Mouse (Mus musculus): Measurements from ENCODE around the gene Mybpc2. TPM values are rescaled to one million over a fixed set of nuclear protein-coding genes. Genes with fewer than 3 reads are reported as not detected.

Mybpc2 gene
- polyA plus RNA-seq, 1 experiment from 2014 or later: 0.11 TPM

DNA sequence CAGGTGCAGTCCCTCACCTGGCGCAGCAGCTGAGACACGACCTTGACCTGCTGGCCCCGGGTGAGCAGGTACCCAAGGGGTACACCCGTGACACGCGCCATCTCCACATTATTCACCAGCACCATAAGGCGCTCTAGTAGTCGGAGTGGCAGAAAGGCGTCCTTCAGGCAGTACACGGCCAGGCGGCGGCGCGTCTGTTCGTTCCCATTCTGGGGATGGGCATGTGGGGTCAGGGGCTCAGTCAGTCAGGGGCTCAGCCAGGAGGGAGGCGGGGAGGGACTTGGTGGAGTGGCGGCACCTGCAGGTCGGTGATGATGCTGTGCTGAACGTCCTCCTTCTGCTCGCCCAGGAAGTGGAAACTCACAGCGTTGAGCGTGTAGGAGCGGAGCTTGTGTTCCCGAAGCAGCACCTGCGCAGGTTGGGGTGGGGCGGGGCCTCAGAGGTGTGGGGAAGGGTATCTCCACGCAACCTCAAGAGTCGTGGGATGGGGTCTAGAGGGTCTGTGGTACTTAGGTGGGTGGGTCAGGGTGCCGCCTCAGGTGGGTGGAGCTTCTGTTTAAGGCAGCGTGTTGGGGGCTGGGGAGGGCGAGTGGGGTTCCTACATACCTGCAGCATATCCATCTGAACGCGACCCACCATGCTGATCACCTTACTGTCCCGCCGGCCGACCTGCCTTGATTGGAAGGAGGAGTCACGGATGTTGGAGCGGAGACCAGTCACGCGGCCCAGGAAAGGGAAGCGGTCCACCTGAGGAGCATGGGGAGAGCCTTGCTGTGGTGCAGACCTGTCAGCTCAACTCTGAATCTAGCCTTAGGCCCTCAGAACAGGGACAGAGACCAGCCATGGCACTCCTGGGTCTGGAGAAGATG, 14.5 kb upstream of the Mybpc2 start:
- Histone ChIP-seq H3K27me3 (ENCODE audit: low read depth, poor library complexity, severe bottlenecking) (no peaks in the 10 kb centered on the region), H3K4me1 (0 out of 2 replicates have a peak, but pooled peaks cover 3% of the 10 kb centered on the region), H3K9me3 (replicated peaks) (no peaks in the 10 kb centered on the region), H3K4me3 (no peak overlapping the region; the same call in 1 of the 2 replicates), H3K27ac (no peak overlapping the region), H3K36me3 (peaks cover 100% of the 10 kb centered on the region)
- no peak for DNase-seq (ENCODE audit: low spot score)
- WGBS: 91% methylated on average over 41 of the region's 41 CpGs

DNA sequence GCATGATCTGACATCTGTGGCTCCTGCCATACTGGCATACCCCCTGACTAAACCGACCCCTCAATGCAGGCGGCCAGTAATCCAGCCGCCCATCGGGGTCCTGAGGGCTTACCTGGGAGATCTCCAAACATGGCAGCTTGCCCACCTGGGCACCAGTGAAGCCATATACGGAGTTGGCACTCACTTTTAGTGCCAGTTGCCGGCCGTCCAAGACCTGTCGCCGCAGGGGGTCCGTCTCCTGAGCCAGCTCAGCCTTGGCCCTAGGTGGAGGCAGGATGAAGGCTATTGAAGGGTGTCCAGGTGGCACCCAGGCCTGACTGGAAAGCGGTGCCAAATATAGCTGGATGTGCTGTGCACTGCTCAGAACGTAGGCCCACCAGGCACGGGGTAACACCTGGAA, 13.0 kb upstream of the Mybpc2 start:
- Histone ChIP-seq H3K4me3 (no peak overlapping the region), H3K36me3 (peaks cover 100% of the 10 kb centered on the region), H3K9me3 (replicated peaks) (no peaks in the 10 kb centered on the region), H3K27ac (no peak overlapping the region), H3K4me1 (0 out of 2 replicates have a peak, but pooled peaks cover 3% of the 10 kb centered on the region), H3K27me3 (ENCODE audit: low read depth, poor library complexity, severe bottlenecking) (no peaks in the 10 kb centered on the region)
- 89% methylated on average over 13 of the region's 13 CpGs for WGBS
- DNase-seq (ENCODE audit: low spot score): no peak

DNA sequence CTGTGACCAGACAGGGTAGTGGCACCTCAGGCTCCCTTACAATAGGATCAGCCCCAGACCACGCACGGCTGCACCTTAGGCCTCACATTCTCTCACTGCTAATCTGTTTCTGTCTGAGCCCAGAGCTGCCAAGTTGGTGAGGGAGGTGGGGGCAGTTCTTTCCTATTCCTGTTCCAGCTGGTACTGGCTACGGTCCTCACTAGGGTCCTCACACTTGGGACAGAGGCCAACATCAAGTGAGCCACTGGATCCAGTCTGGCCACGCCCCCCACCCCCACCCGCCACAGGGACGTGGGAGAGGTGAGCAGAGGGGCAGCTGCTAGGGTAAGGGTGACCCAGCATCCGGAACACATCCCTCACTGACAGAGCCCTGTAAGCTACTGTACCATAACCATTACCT, 12.6 kb upstream of the Mybpc2 start:
- H3K27ac ChIP-seq: no peak overlapping the region
- 0 out of 2 replicates have a peak, but pooled peaks cover 3% of the 10 kb centered on the region for H3K4me1 ChIP-seq
- H3K4me3 ChIP-seq: no peak overlapping the region
- DNase-seq (ENCODE audit: low spot score): no peak
- 82% methylated on average over 7 of the region's 7 CpGs for WGBS
- H3K9me3 ChIP-seq (replicated peaks): no peaks in the 10 kb centered on the region
- peaks cover 100% of the 10 kb centered on the region for H3K36me3 ChIP-seq
- no peaks in the 10 kb centered on the region for H3K27me3 ChIP-seq (ENCODE audit: low read depth, poor library complexity, severe bottlenecking)

DNA sequence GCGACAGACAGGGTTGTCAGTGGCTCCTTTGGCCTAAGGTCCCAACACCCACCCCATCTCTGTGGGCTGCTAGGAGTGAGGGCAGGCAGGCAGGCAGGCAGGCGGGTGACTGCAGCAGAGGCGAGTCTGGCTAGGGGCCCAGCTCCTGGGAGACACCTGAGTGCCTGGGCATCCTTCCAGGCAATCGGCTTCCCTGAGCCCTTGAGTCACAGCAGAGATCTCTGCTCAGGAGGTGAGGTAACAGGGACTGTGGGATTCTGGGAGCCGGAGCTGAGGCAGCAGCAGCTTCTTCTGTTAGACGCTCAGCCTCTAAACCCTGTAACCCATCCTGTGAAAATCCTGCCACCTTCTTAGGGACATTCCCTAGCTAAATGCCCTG, 12.1 kb upstream of the Mybpc2 start:
- no peaks in the 10 kb centered on the region for H3K27me3 ChIP-seq (ENCODE audit: low read depth, poor library complexity, severe bottlenecking)
- no peak for DNase-seq (ENCODE audit: low spot score)
- no peaks in the 10 kb centered on the region for H3K9me3 ChIP-seq (replicated peaks)
- 95% methylated on average over 6 of the region's 6 CpGs for WGBS
- H3K4me3 ChIP-seq: no peak overlapping the region
- H3K4me1 ChIP-seq: 0 out of 2 replicates have a peak, but pooled peaks cover 3% of the 10 kb centered on the region
- H3K36me3 ChIP-seq: peaks cover 97% of the 10 kb centered on the region
- H3K27ac ChIP-seq: no peak overlapping the region

DNA sequence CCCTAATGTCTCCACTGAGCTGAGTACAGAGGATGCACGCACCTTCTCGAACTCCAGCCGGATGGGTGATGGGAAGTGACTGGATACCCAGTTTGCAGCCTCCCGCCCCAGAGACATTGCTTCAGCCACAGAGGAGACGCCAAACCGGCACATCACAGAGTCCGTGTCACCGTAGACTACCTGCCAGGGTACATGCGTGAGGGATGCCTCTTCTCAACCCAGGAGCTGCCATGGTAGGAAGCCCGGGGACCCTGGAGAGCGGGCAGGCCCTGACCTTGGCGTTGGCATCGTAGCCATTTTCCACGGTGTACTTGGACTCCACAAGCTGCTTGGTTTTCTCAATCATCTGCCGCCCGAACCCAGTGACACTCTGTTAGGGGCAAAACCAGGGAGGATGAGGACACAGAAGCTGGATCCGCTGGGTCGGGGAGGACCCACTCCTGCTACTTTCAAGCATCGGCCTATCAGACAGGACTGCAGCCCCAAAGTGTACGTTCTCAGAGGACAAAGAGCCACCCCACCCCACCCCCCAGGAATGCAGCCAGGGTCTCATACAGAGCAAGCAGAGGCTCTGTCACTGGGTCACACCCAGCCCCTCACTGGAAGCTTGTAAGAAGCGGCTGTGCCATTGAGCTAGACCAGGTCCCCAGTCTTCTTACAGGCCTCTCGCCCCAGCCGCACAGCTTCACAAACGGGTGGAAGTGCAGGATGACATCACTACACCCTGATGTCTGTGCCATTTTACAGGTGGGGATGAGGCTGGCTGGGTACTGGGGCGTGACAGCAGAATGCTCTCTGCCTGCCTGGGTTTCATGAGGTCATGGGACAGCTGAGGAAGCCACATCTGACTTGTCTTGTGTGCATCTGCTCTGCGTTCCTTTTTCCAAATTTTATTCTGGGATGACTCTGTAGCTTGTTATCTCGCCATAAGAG, 11.5 kb upstream of the Mybpc2 start:
- Histone ChIP-seq H3K4me3 (no peak overlapping the region), H3K27ac (no peak overlapping the region), H3K27me3 (ENCODE audit: low read depth, poor library complexity, severe bottlenecking) (no peaks in the 10 kb centered on the region), H3K9me3 (replicated peaks) (no peaks in the 10 kb centered on the region), H3K4me1 (peaks cover 6% of the 10 kb centered on the region), H3K36me3 (peaks cover 91% of the 10 kb centered on the region)
- DNase-seq (ENCODE audit: low spot score): no peak
- 95% methylated on average over 27 of the region's 27 CpGs for WGBS

DNA sequence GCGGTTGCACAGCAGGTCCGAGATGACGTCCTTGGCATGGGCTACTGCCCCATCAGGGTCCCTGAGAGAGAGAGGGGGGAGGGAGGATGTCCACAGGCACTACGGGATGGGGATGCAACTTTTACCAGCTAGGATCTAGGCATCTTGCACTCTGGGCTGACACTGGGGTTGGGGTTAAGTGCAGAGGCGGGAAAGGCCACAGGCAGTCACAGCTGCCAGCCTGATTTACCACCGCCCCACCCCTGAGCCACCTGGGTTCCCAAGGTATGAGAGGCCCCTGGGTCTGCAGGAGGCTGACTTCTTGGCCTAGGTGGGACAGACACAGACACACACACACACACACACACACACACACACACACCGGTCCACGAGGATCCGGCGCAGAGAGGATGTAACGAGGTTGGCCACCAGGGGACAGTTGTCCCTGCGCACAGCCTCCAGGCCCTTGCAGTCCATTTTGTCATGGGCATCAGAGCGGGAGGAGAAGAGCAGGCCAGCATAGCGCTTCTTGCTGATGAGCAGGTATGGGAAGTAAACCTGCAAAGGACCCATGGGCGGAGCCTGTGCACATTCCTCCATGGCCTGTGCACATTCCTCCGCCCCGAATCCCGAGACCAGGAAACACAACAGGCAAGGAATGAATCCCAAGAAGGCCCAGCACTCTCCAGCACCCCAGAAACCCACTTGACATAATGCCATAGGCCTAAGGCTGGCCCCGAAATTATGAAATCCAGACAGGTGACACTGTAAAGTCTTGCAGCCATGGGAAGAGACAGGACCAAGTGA, 10.4 kb upstream of the Mybpc2 start:
- Histone ChIP-seq H3K27ac (no peak overlapping the region), H3K4me3 (no peak overlapping the region), H3K9me3 (replicated peaks) (no peaks in the 10 kb centered on the region), H3K4me1 (peaks cover 6% of the 10 kb centered on the region), H3K27me3 (ENCODE audit: low read depth, poor library complexity, severe bottlenecking) (peaks cover 4% of the 10 kb centered on the region; the same call in 1 of the 2 replicates), H3K36me3 (peaks cover 80% of the 10 kb centered on the region)
- no peak for DNase-seq (ENCODE audit: low spot score)
- 87% methylated on average over 19 of the region's 19 CpGs for WGBS

DNA sequence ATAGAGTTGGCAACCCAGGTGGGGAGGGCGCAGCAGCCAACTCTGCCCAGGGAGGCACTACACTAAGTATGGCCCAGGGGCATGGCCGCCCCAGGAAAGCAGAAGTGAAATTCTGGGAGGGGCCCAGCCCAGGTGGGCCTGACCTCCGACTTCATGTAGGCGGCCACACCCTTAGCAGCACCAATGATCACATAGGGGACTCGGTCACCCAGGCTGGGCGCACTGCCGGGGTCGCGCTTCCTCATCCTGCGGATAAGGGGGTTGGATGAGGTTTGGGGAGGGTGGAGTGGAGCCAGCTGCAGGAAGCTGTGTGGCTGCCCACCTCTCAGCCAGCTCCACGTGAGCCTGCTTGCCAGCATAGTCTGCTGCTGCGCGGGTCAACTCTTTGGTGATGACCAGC, 9.8 kb upstream of the Mybpc2 start:
- Histone ChIP-seq H3K36me3 (peaks cover 74% of the 10 kb centered on the region), H3K27me3 (ENCODE audit: low read depth, poor library complexity, severe bottlenecking) (peaks cover 10% of the 10 kb centered on the region; the same call in 1 of the 2 replicates)

DNA sequence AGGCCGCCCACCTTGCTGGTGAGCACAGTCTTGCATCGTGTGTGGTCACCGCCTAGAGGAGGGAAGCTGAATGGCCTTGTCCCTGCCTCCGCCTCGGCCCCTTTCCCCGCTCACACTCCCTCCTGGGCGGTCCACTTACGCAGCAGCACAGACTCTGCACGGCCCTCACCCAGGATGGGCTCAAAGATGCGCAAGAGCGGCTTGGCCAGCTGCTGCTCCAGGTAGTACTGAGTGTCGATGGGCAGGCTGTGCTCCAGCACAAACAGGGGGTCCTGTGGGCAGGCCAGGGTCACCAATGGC, 9.2 kb upstream of the Mybpc2 start:
- no peak for DNase-seq (ENCODE audit: low spot score)
- Histone ChIP-seq H3K9me3 (replicated peaks) (no peaks in the 10 kb centered on the region), H3K4me3 (no peak overlapping the region), H3K27ac (no peak overlapping the region), H3K27me3 (ENCODE audit: low read depth, poor library complexity, severe bottlenecking) (peaks cover 16% of the 10 kb centered on the region), H3K4me1 (peaks cover 6% of the 10 kb centered on the region), H3K36me3 (peaks cover 69% of the 10 kb centered on the region)
- 89% methylated on average over 12 of the region's 12 CpGs for WGBS

More for the DNA sequence above, 9.8 kb upstream of the Mybpc2 start:
- no peak for DNase-seq (ENCODE audit: low spot score)
- H3K4me1 ChIP-seq: peaks cover 6% of the 10 kb centered on the region
- H3K27ac ChIP-seq: no peak overlapping the region
- no peaks in the 10 kb centered on the region for H3K9me3 ChIP-seq (replicated peaks)
- no peak overlapping the region for H3K4me3 ChIP-seq
- WGBS: 92% methylated on average over 13 of the region's 13 CpGs

DNA sequence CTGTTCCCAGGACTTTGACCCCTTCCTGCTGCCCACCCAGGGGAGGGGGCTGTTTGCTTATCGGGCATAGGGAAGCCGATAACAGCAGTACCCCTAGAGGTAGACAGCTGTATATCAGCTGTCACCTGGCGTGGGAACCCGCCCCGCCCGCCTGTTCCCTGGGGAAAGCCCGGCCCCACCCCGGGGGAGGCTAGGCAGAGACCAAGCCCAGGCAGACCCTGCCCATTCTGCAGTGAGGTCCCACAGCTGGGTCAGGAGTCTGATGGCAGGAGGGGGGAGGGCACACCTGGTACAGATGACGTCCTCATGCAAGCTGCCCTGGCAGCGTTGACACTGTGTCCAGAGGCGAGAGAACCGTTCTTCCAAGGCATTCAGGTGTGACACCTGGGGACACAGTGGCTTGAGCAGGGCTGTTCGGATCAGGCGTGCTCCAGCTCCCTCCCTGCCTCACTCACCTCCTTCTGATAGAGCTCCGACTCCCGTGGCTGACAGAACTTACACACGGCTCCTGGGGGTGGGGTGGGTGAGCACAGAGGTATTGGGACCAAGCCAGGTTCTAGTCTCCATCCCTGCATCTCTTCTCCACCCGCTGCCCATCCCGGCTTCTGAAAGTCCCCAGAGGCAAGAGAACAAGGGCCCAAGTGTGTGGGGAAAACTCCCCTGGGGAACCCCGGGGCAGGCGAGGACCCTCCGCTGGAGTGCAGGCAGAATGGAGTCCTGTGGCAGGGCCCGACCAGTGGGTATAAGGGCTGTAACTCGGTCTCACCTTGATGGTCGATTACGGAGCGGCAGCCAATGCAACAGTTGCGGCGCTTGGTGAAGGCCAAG, 8.7 kb upstream of the Mybpc2 start:
- Histone ChIP-seq H3K27ac (no peak overlapping the region), H3K4me3 (no peak overlapping the region), H3K9me3 (replicated peaks) (no peaks in the 10 kb centered on the region), H3K4me1 (peaks cover 6% of the 10 kb centered on the region), H3K36me3 (peaks cover 63% of the 10 kb centered on the region), H3K27me3 (ENCODE audit: low read depth, poor library complexity, severe bottlenecking) (peaks cover 21% of the 10 kb centered on the region)
- WGBS: 88% methylated on average over 29 of the region's 29 CpGs
- DNase-seq (ENCODE audit: low spot score): no peak

DNA sequence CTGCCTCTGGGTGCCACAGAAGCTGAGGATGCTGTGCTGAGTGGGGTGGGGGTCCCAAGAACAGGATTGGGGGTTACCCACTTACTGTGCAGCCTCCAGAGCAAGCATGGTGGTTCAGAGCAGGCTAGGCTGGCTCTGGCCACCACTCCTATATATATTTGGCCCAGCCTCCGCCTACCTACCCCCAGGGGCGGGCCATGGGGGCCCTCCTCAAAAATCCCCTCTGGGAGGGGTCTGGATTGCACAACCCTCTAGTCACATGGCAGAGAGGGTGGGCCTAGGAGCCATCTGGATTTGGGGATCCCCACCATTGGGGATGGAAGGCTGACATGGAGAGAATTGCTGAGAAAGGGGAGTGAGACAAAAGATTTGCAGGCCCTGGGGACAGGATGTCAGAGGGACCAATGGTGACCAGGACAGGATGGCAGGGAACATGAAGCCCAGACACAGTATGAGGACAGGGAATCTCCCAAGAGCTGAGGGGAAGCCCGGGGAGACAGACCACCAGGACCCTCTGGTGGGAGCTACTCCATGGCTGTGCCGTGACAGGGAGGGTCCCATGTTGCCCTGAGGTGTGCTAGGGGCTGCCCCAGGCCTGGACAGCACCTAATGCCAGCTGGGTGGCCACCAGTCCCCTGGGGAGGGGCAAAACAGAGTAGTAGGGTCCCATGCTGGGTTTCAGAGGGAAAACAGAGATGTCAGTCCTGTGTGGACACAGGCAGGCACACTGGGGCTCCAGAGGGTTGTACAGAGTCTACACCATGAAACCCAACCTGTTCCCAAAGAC, 7.7 kb upstream of the Mybpc2 start, which contains the start of gene Spib:
Gene Spib (minus strand): TSS at position 126 of the 787 bp plus-strand sequence.
- no peak within 1 kb of the TSS for H3K27ac ChIP-seq
- 82% methylated on average over 4 of the region's 4 CpGs for WGBS
- H3K9me3 ChIP-seq (replicated peaks): no peaks in the 10 kb centered on the region
- H3K36me3 ChIP-seq: peaks cover 53% of the 10 kb centered on the region
- H3K4me1 ChIP-seq: peaks cover 14% of the 10 kb centered on the region
- no peak for DNase-seq (ENCODE audit: low spot score)
- peaks cover 31% of the 10 kb centered on the region for H3K27me3 ChIP-seq (ENCODE audit: low read depth, poor library complexity, severe bottlenecking)
- no peak within 1 kb of the TSS for H3K4me3 ChIP-seq

DNA sequence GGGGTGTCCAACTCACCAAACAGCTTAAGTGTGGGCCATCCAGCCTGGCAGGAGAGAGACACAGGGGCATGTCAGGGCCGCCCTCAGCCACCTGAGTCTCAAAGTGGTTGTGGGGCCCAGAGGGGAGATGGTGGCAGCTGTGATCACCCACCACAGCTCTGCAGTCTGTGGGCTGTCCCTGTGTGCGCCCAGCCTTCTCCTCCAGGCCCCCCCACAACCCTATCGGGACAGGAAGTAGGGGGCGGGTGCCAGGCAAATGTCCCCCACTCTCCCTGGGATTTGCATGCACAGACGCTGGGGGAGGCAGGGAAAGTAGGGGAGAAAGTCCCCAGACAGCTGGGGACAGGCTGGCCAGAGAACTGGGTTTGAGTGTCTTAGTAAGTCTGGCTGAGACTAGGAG, 6.8 kb upstream of the Mybpc2 start:
- no peak for DNase-seq (ENCODE audit: low spot score)
- Histone ChIP-seq H3K36me3 (peaks cover 44% of the 10 kb centered on the region), H3K27me3 (ENCODE audit: low read depth, poor library complexity, severe bottlenecking) (peaks cover 41% of the 10 kb centered on the region), H3K9me3 (replicated peaks) (no peaks in the 10 kb centered on the region), H3K4me3 (no peak overlapping the region), H3K4me1 (peaks cover 14% of the 10 kb centered on the region), H3K27ac (no peak overlapping the region)
- 53% methylated on average over 5 of the region's 5 CpGs for whole genome bisulfite sequencing
